Mouse (Mus musculus): ENCODE results near the gene Ric8a. TPM values are rescaled to one million over a fixed set of nuclear protein-coding genes. Genes with fewer than 3 reads are reported as not detected.

The Ric8a gene
- total and polyA plus RNA-seq, 2 experiments from 2014 or later, result 91.8 to 98.8 TPM

DNA sequence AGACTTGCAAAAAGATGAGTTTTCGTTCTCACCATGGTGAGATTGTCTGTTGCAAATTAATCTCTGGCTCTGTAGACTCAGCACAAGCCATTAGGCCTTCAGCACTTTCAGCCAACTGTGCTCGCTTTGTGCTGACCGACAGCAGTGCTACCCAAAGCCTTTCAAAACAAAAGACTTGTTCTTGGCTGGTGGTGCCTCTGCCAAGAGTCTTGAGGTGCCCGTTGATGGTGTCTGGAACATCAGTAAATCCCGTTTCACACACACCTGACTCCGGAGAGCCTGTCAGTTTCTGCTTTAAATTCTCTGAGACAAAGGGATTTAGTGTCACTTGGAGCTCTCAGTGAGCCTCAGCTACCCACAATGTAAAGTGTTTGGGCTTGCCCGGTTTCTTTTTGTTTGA, 37.3 kb downstream of the Ric8a start:
- Histone ChIP-seq H3K4me1 (ENCODE audit: insufficient read depth) (no peaks in the 10 kb centered on the region), H3K9me3 (ENCODE audit: low read length) (no peaks in the 10 kb centered on the region), H3K9ac (no peak overlapping the region), H3K36me3 (ENCODE audit: insufficient read depth) (peaks cover 74% of the 10 kb centered on the region), H3K27me3 (ENCODE audit: insufficient read depth, low read length) (no peaks in the 10 kb centered on the region), H3K27ac (ENCODE audit: low read depth, low read length) (no peak overlapping the region), H3K4me2 (ENCODE audit: low read depth) (no peak overlapping the region), H3K4me3 (ENCODE audit: low read depth, low read length) (no peak overlapping the region)
- TF ChIP-seq CTCF (IDR thresholded peaks at IDR 0.05; ENCODE audit: low read depth), result no peak
- ATAC-seq (no peak), DNase-seq (no peak)
- 83% methylated on average over 7 of the region's 7 CpGs for WGBS

DNA sequence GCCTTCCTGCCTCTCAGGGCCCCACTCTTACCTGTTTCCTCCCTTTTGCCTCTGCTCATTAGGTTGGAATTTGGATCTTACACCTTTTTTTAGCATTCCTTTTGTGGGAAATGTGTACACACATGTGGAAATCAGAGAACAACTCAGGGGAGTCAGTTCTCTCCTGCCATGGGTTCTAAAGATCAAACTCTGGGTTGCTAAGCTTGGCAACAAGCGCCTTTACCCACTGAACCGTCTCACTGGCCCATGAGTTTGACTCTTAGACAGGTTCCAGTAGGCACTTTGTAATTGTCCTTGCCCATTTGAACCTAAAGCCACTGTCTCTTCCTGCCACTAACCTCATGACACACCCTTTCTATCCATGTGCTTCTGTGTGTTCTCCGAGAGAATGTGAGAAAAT, 37.9 kb downstream of the Ric8a start:
- H3K4me3 ChIP-seq (ENCODE audit: low read depth, low read length), result no peak overlapping the region
- H3K9me3 ChIP-seq (ENCODE audit: low read length), result no peaks in the 10 kb centered on the region
- DNase-seq, result no peak
- no peak for TF ChIP-seq CTCF (IDR thresholded peaks at IDR 0.05; ENCODE audit: low read depth)
- H3K9ac ChIP-seq, result no peak overlapping the region
- H3K36me3 ChIP-seq (ENCODE audit: insufficient read depth), result peaks cover 72% of the 10 kb centered on the region
- WGBS, result 96% methylated on average over 3 of the region's 3 CpGs
- ATAC-seq, result no peak
- H3K27ac ChIP-seq (ENCODE audit: low read depth, low read length), result no peak overlapping the region
- no peak overlapping the region for H3K4me2 ChIP-seq (ENCODE audit: low read depth)
- no peaks in the 10 kb centered on the region for H3K27me3 ChIP-seq (ENCODE audit: insufficient read depth, low read length)
- no peaks in the 10 kb centered on the region for H3K4me1 ChIP-seq (ENCODE audit: insufficient read depth)

DNA sequence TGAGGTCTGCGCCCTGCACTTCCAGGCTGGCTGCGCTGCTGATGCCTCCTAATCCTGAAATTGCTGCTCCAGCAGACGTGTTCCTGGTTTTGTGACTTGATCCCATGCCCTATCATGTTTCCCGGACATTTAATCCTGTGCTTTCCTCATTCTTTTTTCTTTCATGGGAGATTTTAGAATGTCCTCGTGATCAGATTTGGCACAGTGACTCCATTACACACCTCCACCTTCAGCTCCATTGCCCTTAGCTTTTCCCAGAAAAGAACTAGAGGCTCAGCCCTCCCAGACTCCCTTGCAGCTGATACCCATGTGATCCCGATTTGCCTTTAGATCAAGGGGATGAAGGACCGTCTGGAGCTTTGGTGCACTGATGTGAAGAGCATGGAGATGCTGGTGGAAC, 41.1 kb downstream of the Ric8a start:
- Histone ChIP-seq H3K4me2 (ENCODE audit: low read depth) (no peak overlapping the region), H3K36me3 (ENCODE audit: insufficient read depth) (peaks cover 53% of the 10 kb centered on the region), H3K4me1 (ENCODE audit: insufficient read depth) (no peaks in the 10 kb centered on the region), H3K4me3 (ENCODE audit: low read depth, low read length) (no peak overlapping the region), H3K9ac (no peak overlapping the region), H3K27me3 (ENCODE audit: insufficient read depth, low read length) (no peaks in the 10 kb centered on the region), H3K27ac (ENCODE audit: low read depth, low read length) (no peak overlapping the region), H3K9me3 (ENCODE audit: low read length) (no peaks in the 10 kb centered on the region)
- WGBS, result 90% methylated on average over 7 of the region's 7 CpGs
- no peak for ATAC-seq
- no peak for DNase-seq
- no peak for TF ChIP-seq CTCF (IDR thresholded peaks at IDR 0.05; ENCODE audit: low read depth)

DNA sequence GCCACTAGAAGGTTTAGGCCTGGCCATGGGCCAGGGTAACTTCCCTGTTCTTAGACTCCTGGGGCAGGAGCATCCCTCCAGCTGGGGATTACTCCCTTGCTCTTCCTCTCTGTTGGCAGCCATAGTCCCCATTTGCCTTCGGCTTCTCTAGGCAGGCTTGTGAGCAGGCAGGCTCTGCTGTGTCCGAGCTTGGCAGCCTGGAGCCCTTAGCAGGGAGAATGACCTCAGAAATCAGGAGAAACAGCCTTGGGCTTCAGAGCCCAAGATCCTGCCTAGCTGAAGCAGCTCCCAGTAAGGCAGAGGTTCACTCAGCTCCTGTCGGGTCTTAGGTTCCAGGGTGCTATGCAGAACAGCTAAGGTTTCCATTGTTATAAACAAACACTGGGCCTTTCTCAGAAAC, 42.4 kb downstream of the Ric8a start:
- WGBS, result 82% methylated on average over 3 of the region's 3 CpGs
- no peaks in the 10 kb centered on the region for H3K4me1 ChIP-seq (ENCODE audit: insufficient read depth)
- no peak for DNase-seq
- H3K9me3 ChIP-seq (ENCODE audit: low read length), result no peaks in the 10 kb centered on the region
- H3K27me3 ChIP-seq (ENCODE audit: insufficient read depth, low read length), result no peaks in the 10 kb centered on the region
- no peak overlapping the region for H3K4me3 ChIP-seq (ENCODE audit: low read depth, low read length)
- no peak overlapping the region for H3K27ac ChIP-seq (ENCODE audit: low read depth, low read length)
- no peak for TF ChIP-seq CTCF (IDR thresholded peaks at IDR 0.05; ENCODE audit: low read depth)
- ATAC-seq, result no peak
- no peak overlapping the region for H3K9ac ChIP-seq
- peaks cover 46% of the 10 kb centered on the region for H3K36me3 ChIP-seq (ENCODE audit: insufficient read depth)
- H3K4me2 ChIP-seq (ENCODE audit: low read depth), result no peak overlapping the region

DNA sequence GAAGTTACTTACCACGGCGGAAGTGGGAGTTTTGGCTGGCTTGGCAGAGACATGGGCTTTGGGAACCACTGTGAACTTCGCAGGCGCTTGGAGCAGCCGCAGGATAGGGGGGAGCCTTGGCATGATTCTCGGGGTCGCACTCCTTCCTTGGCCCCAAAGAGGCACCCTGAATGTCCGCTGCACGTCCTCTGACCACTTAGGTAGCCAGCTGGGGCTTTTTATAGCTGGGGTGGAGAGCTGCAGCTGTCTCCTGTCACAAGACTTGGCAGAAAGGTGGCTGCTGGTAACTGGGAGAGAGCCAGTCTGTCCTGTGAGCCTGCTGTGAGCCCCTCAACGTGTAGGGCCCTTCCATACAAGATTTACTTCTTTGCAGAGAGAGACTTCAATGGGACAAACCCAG, 43.5 kb downstream of the Ric8a start, which contains the start of gene Cox8b:
Gene Cox8b, minus strand, starts transcription at position 227 of the 400 bp plus-strand sequence.
- DNase-seq, result no peak
- WGBS, result 79% methylated on average over 10 of the region's 10 CpGs

DNA sequence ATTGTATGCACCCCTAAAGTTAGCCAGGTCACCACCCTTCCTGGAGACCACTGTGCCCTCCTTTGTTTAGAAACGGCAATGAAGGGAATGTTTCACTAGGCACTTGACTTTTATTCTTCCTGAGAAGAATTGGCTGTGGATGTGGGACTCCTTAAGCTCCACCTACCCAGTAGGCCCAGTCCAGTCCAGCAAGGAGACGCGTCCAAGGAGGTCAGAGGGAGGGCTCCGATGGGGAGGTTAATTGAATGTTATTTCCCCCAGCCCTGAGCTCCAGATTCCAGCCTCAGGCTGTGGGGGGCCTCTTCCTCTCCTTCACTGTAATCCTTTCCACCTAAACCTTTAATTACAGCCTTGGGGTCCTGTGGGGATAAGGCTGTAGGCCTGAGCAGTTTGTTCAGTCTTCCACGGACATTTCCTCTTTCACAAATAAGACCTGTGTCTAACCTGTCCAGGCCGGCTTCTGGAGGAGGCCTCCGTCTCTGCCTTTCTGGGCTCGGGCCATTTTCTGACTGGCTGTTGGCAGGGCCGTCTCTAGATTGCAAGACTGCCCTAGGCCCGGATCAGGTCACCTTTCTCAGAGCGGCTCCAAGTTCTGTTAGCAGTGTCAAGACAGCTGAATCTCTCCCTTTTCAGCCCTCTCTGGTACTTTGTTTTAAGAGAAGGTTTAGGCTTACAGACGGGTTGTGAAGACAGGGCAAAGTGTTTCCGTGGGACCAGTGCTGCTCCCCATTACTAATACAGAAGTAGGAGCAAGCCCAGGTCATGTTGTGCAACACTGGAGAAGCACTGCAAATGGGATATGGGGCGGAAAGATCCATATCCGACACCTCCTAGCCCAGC, 45.5 kb downstream of the Ric8a start:
- TF ChIP-seq CTCF (IDR thresholded peaks at IDR 0.05; ENCODE audit: low read depth), result no peak
- no peak overlapping the region for H3K4me3 ChIP-seq (ENCODE audit: low read depth, low read length)
- H3K4me1 ChIP-seq (ENCODE audit: insufficient read depth), result no peaks in the 10 kb centered on the region
- H3K27ac ChIP-seq (ENCODE audit: low read depth, low read length), result no peak overlapping the region
- no peak overlapping the region for H3K9ac ChIP-seq
- no peaks in the 10 kb centered on the region for H3K27me3 ChIP-seq (ENCODE audit: insufficient read depth, low read length)
- H3K9me3 ChIP-seq (ENCODE audit: low read length), result no peaks in the 10 kb centered on the region
- H3K36me3 ChIP-seq (ENCODE audit: insufficient read depth), result peaks cover 21% of the 10 kb centered on the region
- no peak overlapping the region for H3K4me2 ChIP-seq (ENCODE audit: low read depth)
- ATAC-seq (no peak), DNase-seq (no peak)
- 74% methylated on average over 15 of the region's 15 CpGs for WGBS

More for the DNA sequence above, 43.5 kb downstream of the Ric8a start, which contains the start of gene Cox8b:
- no peak for TF ChIP-seq CTCF (IDR thresholded peaks at IDR 0.05; ENCODE audit: low read depth)
- no peak within 1 kb of the TSS for H3K9ac ChIP-seq
- no peaks in the 10 kb centered on the region for H3K9me3 ChIP-seq (ENCODE audit: low read length)
- H3K36me3 ChIP-seq (ENCODE audit: insufficient read depth), result peaks cover 39% of the 10 kb centered on the region
- no peak for ATAC-seq
- no peak within 1 kb of the TSS for H3K27ac ChIP-seq (ENCODE audit: low read depth, low read length)
- H3K4me3 ChIP-seq (ENCODE audit: low read depth, low read length), result no peak within 1 kb of the TSS
- no peaks in the 10 kb centered on the region for H3K27me3 ChIP-seq (ENCODE audit: insufficient read depth, low read length)
- no peaks in the 10 kb centered on the region for H3K4me1 ChIP-seq (ENCODE audit: insufficient read depth)
- no peak within 1 kb of the TSS for H3K4me2 ChIP-seq (ENCODE audit: low read depth)

DNA sequence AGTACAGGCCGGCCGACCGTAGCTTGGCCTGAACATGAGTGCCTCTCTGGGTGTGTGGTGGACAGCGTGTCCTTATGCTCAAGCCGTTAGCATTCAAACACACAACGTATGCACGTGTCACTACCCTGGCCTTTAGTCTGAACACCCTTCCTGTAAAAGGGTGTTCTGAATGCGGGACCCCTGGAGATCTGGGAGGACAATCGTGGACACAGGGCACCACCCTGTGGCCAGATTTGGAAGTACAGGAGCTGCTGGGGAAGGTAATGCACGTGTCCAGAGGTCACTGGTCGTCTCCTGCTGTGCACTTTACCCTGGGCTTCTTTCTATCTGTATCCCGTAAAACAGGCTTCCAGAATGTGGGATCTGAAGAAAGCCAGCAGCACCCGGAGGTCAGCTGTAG, 46.5 kb downstream of the Ric8a start:
- no peaks in the 10 kb centered on the region for H3K9me3 ChIP-seq (ENCODE audit: low read length)
- no peaks in the 10 kb centered on the region for H3K27me3 ChIP-seq (ENCODE audit: insufficient read depth, low read length)
- DNase-seq (peak; percentile 70), ATAC-seq (peak; percentile 45)
- H3K9ac ChIP-seq, result no peak overlapping the region; the same call in 1 of the 2 replicates
- TF ChIP-seq CTCF (IDR thresholded peaks at IDR 0.05; ENCODE audit: low read depth), result peak; percentile 90
- no peak overlapping the region for H3K4me2 ChIP-seq (ENCODE audit: low read depth)
- WGBS, result 20% methylated on average over 13 of the region's 13 CpGs
- no peak overlapping the region for H3K4me3 ChIP-seq (ENCODE audit: low read depth, low read length)
- peaks cover 12% of the 10 kb centered on the region for H3K36me3 ChIP-seq (ENCODE audit: insufficient read depth)
- H3K27ac ChIP-seq (ENCODE audit: low read depth, low read length), result no peak overlapping the region
- H3K4me1 ChIP-seq (ENCODE audit: insufficient read depth), result no peaks in the 10 kb centered on the region

Measured in forebrain, postnatal 0 days (tissue).